Mouse (Mus musculus) erythroblast, embryonic 14.5 days (primary cell): ENCODE data around the gene Tifa. TPM values are rescaled to one million over a fixed set of nuclear protein-coding genes. Genes with fewer than 3 reads are reported as not detected.

Experiments
- H3K27me3 ChIP-seq: 2 replicates; pipeline ENCODE4 v1.6.1; 2012; ENCODE audit warnings: inconsistent platforms; ENCODE audit not compliant: control insufficient read depth
- H3K36me3 ChIP-seq: 2 replicates; pipeline ENCODE4 v1.6.1; 2012; ENCODE audit warnings: mild to moderate bottlenecking, inconsistent platforms; ENCODE audit not compliant: control insufficient read depth
- H3K4me1 ChIP-seq: 2 replicates; pipeline ENCODE4 v1.6.1; 2012; ENCODE audit warnings: inconsistent platforms; ENCODE audit not compliant: control insufficient read depth
- H3K4me3 ChIP-seq: replicated peaks from 2 replicates; pipeline ENCODE3; 2012; ENCODE audit warnings: moderate library complexity, mild to moderate bottlenecking, inconsistent platforms
- H3K9me3 ChIP-seq: 2 replicates; pipeline ENCODE4 v1.6.1; 2012; ENCODE audit warnings: low read length, inconsistent platforms, mixed read lengths; ENCODE audit not compliant: control insufficient read depth
- GATA1 ChIP-seq: IDR thresholded peaks from 2 replicates; pipeline ENCODE4 v1.6.1; 2012; ENCODE audit warnings: low read length, inconsistent platforms, mixed read lengths
- TAL1 ChIP-seq: IDR thresholded peaks from 3 replicates; pipeline ENCODE4 v1.6.1; 2012; ENCODE audit warnings: low read length, inconsistent platforms, mixed read lengths
- polyA plus RNA-seq: library from polyadenylated mRNA; stranded (reverse); fragments of >175 nt; gene quantifications from 2 replicates; pipeline ENCODE4 v1.2.3, GENCODE M21; 2012

Tifa gene
- 7.4 and 7.6 TPM in 2 replicates for polyA plus RNA-seq

DNA sequence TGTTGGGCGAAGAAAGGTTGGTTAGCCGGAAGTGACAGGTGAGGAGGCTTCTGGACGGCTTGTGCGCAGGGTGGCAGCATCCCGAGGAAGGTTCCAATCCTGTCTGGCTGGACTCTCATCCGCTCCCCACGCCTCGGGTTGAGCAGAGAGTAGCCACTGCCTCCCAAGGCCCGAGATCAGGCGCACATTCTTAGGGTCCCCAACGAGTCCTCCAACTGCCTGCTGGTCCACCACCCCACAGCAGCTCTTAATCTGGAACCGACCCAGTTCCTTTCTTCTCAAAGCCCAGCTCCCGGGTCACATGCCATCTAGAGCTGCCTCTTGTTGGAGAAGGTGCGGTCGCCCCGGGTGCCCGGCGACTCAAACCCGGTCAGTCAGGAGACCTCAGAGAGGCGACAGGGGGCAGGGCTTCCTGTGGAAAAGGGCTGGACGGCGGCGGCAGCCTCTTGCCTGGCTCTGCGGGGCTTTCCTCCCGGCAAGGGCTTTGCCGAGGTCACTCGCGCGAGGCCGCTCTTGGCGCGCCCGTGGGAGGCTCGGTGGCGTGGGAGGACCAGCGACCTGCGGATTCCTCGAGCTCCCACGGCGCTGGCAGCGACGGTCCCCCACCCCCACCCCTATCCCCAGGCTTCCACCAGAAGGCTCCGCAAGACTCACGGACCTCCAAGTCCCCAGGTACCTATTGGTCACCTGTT is at the start of gene Tifa:
TSS of gene Tifa (plus strand) at position 306 of the 692 bp plus-strand sequence.
- H3K4me3 ChIP-seq, result peak within 1 kb of the TSS; percentile 76
- no peak for TF ChIP-seq TAL1
- no peak for TF ChIP-seq GATA1
- H3K4me1 ChIP-seq, result peaks cover 50% of the 10 kb centered on the region
- H3K9me3 ChIP-seq, result peaks cover 7% of the 10 kb centered on the region
- H3K27me3 ChIP-seq, result peaks cover 8% of the 10 kb centered on the region
- H3K36me3 ChIP-seq, result peaks cover 22% of the 10 kb centered on the region

DNA sequence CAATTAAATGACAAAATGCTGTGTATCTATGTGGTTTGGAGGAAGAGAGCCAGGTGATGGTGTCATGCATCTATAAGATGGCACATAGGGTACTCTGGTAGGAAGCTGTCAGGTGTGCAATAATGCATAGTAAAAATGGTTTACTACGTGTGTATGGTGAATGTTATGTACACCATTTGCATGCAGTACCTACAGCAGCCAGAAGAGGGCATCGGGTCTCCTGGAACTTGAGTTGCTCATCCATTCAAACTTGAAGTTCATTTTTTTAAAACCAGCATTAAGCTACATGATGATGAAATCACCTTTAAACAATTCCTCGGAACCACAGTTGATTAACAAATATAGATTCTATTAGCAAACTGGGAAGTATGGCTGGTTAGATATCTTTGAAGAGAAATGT is 48.1 kb upstream of the Tifa start:
- Histone ChIP-seq H3K4me1 (no peaks in the 10 kb centered on the region), H3K4me3 (no peak overlapping the region), H3K36me3 (no peaks in the 10 kb centered on the region), H3K27me3 (peaks cover 4% of the 10 kb centered on the region), H3K9me3 (peaks cover 9% of the 10 kb centered on the region)
- no peak for TF ChIP-seq GATA1
- no peak for TF ChIP-seq TAL1

DNA sequence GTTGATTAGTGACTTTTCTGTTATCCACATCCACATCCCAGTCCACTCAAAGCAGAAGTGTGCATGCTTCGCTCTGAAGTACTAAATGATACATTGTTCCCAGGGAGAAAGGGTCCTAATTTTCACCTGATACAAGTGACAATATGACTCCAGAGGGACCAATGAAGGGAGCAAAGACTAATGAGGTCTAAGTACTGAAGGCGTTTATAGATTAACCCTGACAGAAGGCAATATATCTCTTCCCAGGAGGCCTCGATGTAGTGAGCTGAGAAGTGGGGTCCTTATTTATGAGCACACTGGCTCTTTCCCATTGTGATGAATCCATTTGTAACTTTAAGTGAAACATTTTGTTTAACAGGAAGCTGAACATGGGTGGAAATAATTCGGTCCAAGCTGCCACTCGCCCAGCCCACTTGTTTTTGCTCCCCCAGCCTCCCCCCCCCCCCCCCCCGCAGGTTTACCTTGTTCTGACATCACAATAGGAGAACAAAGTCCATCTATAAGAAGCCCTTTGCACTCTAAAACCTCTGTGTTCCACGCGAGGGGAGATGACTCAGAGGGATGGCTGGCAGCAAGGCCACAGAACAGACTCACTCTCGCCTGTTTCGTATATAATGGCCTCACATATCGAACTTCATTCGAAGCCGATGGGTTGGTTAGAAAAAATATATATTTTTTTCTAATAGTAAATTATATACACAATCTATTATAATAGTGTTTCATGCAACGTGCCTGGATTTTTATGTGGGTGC is 45.8 kb upstream of the Tifa start:
- H3K36me3 ChIP-seq, result no peaks in the 10 kb centered on the region
- peaks cover 23% of the 10 kb centered on the region for H3K27me3 ChIP-seq
- no peak for TF ChIP-seq TAL1
- TF ChIP-seq GATA1, result no peak
- peaks cover 9% of the 10 kb centered on the region for H3K9me3 ChIP-seq
- H3K4me1 ChIP-seq, result no peaks in the 10 kb centered on the region
- no peak overlapping the region for H3K4me3 ChIP-seq

DNA sequence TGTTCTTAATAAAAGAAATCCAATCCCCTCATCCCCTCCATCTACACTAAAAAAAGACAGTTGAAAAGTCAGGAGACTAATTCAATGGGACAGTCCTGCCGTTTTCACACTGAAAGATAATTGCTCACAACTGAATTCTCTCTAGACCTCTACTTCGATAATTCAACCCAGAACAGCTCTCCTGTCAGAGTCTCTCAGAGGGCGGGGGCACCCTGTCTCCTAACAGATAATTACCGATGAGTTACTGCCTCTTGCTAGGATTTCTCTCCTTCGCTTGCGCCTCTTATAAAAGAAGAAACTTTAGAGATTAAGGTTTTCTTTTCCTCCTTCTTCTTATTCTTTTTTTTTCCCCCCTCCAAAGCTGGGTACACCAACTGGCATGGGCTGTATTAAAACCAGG is 44.1 kb upstream of the Tifa start:
- Histone ChIP-seq H3K4me1 (no peaks in the 10 kb centered on the region), H3K36me3 (no peaks in the 10 kb centered on the region), H3K27me3 (peaks cover 40% of the 10 kb centered on the region), H3K4me3 (no peak overlapping the region), H3K9me3 (peaks cover 9% of the 10 kb centered on the region)
- TF ChIP-seq GATA1, result no peak
- TF ChIP-seq TAL1, result no peak

DNA sequence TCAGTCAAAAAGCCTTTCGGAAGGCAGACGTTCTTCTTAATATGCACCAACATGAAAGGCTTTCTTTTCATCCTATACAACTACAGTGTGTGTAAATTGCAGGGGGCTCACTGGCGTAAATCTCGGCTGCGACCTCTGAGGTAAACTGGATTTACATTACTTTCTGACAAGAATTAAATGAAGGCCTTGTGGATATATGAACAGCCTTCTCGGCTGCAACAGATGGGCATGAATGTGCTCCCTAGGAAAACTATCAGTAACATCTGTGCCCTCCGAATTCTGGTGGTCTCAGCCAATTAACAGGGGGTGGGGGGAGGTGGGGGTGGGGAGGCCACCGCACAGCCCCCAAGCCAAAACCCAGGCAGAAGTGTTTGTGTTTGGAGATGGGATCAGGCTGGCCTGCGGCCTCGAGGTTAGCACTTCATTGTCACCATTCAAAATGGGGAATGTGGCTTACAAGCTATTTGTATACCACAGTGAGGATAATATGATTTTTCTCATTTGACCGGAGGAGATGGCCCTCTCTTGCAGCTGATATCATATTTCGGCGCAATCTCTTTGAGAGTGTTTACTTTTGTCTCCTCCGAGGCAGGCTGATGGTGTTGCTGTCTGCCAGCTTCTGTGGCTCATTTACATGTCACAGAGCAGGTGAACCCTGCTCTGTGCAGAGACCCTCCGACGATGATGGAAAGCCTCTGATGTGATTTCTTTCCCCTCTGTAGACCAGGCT is 43.5 kb upstream of the Tifa start:
- no peak overlapping the region for H3K4me3 ChIP-seq
- no peaks in the 10 kb centered on the region for H3K36me3 ChIP-seq
- TF ChIP-seq TAL1 (no peak), GATA1 (no peak)
- peaks cover 45% of the 10 kb centered on the region for H3K27me3 ChIP-seq
- H3K4me1 ChIP-seq, result no peaks in the 10 kb centered on the region
- H3K9me3 ChIP-seq, result peaks cover 7% of the 10 kb centered on the region

DNA sequence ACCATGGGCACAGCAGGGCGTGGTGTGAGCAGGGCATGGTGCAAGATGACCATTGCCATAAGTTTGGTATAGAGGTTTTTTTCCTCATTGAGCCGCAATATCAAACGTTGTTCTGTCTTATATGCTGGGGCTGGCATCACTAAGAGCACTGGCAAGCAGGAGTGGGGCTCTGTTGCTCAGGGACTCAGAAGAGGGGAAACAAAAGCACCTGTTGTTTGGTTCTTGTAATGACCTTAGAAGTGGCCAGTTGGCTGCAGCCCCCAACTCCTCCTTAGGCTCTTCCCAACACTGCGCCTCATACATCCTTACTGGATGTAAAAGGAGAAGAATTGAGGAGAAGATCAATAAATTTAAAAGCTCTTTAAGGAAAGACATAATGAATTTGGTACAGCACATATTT is 41.0 kb upstream of the Tifa start:
- Histone ChIP-seq H3K27me3 (peaks cover 50% of the 10 kb centered on the region), H3K9me3 (no peaks in the 10 kb centered on the region; the same call in 1 of the 2 replicates), H3K4me1 (no peaks in the 10 kb centered on the region), H3K4me3 (no peak overlapping the region), H3K36me3 (no peaks in the 10 kb centered on the region)
- TF ChIP-seq TAL1 (no peak), GATA1 (no peak)

DNA sequence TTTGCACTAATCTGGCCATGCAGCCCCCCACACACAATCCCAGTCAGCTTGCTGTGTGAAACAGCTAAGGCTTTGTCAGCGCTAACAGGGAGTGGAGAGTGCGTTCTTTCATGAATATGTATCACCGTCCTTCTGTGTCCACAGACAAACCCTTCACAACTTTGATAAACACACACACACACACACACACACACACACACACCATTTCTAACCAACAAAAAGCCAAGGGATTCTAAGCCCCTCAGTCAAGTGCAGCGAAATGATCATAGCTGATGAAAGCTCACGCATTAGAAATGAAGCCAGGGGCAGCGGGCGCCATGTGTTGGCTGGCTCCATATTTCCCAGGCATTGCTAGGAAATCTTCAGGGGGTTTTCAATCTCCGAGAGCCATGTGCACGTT is 40.3 kb upstream of the Tifa start:
- no peaks in the 10 kb centered on the region for H3K36me3 ChIP-seq
- H3K27me3 ChIP-seq, result peaks cover 50% of the 10 kb centered on the region
- TF ChIP-seq TAL1 (no peak), GATA1 (no peak)
- H3K4me3 ChIP-seq, result no peak overlapping the region
- no peaks in the 10 kb centered on the region; the same call in 1 of the 2 replicates for H3K9me3 ChIP-seq
- no peaks in the 10 kb centered on the region for H3K4me1 ChIP-seq

DNA sequence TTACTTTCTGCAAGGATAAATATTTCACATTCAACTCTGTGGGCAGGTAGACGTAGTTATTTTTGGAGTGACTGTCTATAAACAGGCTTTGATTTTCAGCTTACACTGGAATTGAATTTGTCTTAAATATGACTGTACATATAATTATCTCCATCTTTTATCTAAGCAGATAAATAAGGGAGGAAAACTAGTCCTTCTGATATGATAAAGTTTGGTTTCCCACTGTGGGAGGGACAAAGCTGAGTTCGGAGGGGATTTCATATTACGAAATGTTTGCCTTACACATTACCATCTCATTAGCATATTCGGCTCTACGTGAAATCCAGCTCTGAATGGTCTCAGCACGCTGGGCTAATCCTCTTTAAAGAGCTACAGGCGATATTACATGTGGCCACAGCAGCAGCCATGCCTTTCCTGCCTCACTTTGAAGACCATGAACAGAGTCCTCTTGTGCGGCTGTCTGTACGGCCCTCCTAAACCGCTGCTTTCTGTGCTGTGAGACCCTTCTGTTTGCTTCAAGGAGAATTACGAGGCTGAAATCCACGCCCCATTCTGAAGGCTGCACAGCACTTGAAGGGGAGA is 39.5 kb upstream of the Tifa start:
- Histone ChIP-seq H3K36me3 (no peaks in the 10 kb centered on the region), H3K9me3 (no peaks in the 10 kb centered on the region; the same call in 1 of the 2 replicates), H3K4me3 (no peak overlapping the region), H3K4me1 (no peaks in the 10 kb centered on the region), H3K27me3 (peaks cover 50% of the 10 kb centered on the region)
- TF ChIP-seq GATA1, result no peak
- TF ChIP-seq TAL1, result no peak
